Mouse (Mus musculus) lung, adult 18-20 months (tissue): Measurements from ENCODE around the gene Cst11.
A peak's percentile ranks its signal among the peaks of the same experiment; 100 is the strongest.
"Not testable (repeated sequence)": the region's sequence is repeated elsewhere in the genome, so short reads cannot be mapped to it uniquely, and the experiment has no call there.

Source experiments
- DNase-seq, 2 experiments: peaks; one replicate each; pipeline ENCODE4 v3.0.0; 2022; ENCODE audit warnings: mixed read lengths in 2 of 2

Gene Cst11

GRCm38 (mm10) chr2:148771397-148771796, at the start of gene Cst11:
Gene Cst11 (minus strand): TSS chr2:148771497.
- DNase-seq = not testable (repeated sequence)

GRCm38 (mm10) chr2:148819909-148820308, 48.6 kb upstream of the Cst11 start, which contains the start of gene Cst13:
Gene Cst13 (plus strand): TSS chr2:148820081.
- no peak for DNase-seq

GRCm38 (mm10) chr2:148806696-148807095, 35.4 kb upstream of the Cst11 start:
- no peak for DNase-seq

- peak; percentile 6 to 33 for DNase-seq
Observed at GRCm38 (mm10) chr2:148801491-148801921, 30.2 kb upstream of the Cst11 start.

GRCm38 (mm10) chr2:148798485-148798884, 27.2 kb upstream of the Cst11 start, which contains the start of gene Cst8:
Gene Cst8 (plus strand): TSS chr2:148798785.
- peak; percentile 19 to 32 for DNase-seq

- DNase-seq = no peak
Observed at GRCm38 (mm10) chr2:148789142-148789541, 17.8 kb upstream of the Cst11 start, which contains the start of gene Cst12. Gene Cst12 (plus strand): TSS chr2:148789361.

- DNase-seq = no peak
Observed at GRCm38 (mm10) chr2:148781709-148782108, 10.4 kb upstream of the Cst11 start, which contains the start of gene 8030411F24Rik. Gene 8030411F24Rik (plus strand): TSS chr2:148782009.

GRCm38 (mm10) chr2:148763648-148764388, 7.5 kb downstream of the Cst11 start:
- DNase-seq = peak; percentile 65 to 68

- DNase-seq = no peak
Observed at GRCm38 (mm10) chr2:148754310-148754846, 16.9 kb downstream of the Cst11 start.

GRCm38 (mm10) chr2:148751893-148752813, 19.1 kb downstream of the Cst11 start:
- DNase-seq = peak; percentile 53 to 75

- DNase-seq = no peak
Observed at GRCm38 (mm10) chr2:148750058-148750457, 21.2 kb downstream of the Cst11 start, which contains the start of gene Cstl1. Gene Cstl1 (plus strand): TSS chr2:148750358.

- no peak for DNase-seq
Observed at GRCm38 (mm10) chr2:148743846-148744407, 27.4 kb downstream of the Cst11 start.

- no peak for DNase-seq
Observed at GRCm38 (mm10) chr2:148743001-148743400, 28.3 kb downstream of the Cst11 start.

GRCm38 (mm10) chr2:148732327-148733000, 38.8 kb downstream of the Cst11 start, which contains the start of gene Napb:
Gene Napb (minus strand): TSS chr2:148732467.
- DNase-seq = peak; percentile 95 to 96

- peak in 1 of 2 experiments; percentile 9 for DNase-seq
Observed at GRCm38 (mm10) chr2:148731614-148732326, 39.5 kb downstream of the Cst11 start.

- DNase-seq = no peak
Observed at GRCm38 (mm10) chr2:148719271-148719995, 51.9 kb downstream of the Cst11 start.
